Mouse (Mus musculus) liver, embryonic 14.5 days (tissue): Measurements from ENCODE around the gene Theg. TPM values are rescaled to one million over a fixed set of nuclear protein-coding genes. Genes with fewer than 3 reads are reported as not detected.
A peak's percentile ranks its signal among the peaks of the same experiment; 100 is the strongest.

Experiments
- ATAC-seq: fragments of 200-750 bp; cut with Nextera tagmentation; 2 replicates; pipeline ENCODE4 v1.8.0; 2017; ENCODE audit warnings: moderate number of reproducible peaks, mild to moderate bottlenecking, moderate library complexity; ENCODE audit not compliant: insufficient read depth
- DNase-seq, 3 experiments: peaks; one replicate each; pipeline ENCODE4 v3.0.0-alpha.2; 2012 to 2013; ENCODE audit warnings: low read depth in 3 of 3, low spot score in 3 of 3
- H3K27ac ChIP-seq: fragments of 300-500 bp; sonication (generic); 2 replicates; pipeline ENCODE4 v1.5.1; 2014; ENCODE audit warnings: moderate library complexity, mild to moderate bottlenecking, control low read depth, inconsistent platforms
- H3K27me3 ChIP-seq: fragments of 300-500 bp; sonication (generic); 2 replicates; pipeline ENCODE4 v1.6.1; 2014; ENCODE audit warnings: mild to moderate bottlenecking, low read length, moderate library complexity; ENCODE audit not compliant: control insufficient read depth, insufficient read depth
- H3K36me3 ChIP-seq: fragments of 300-500 bp; sonication (generic); replicated peaks from 2 replicates; pipeline ENCODE4 v1.6.1; 2014; ENCODE audit warnings: low read depth; ENCODE audit not compliant: control insufficient read depth, insufficient read depth
- H3K4me1 ChIP-seq, 2 experiments: fragments of 200-500 bp in 1 of 2; fragments of 300-500 bp in 1 of 2; sonication (generic) in 1 of 2; replicated peaks; 2 replicates each; pipeline ENCODE4 v1.6.1; 2012 to 2014; ENCODE audit warnings: antibody characterized with exemption in 1 of 2, inconsistent platforms in 1 of 2, low read length in 1 of 2; ENCODE audit not compliant: control insufficient read depth in 2 of 2, insufficient read depth in 2 of 2
- H3K4me2 ChIP-seq: fragments of 300-500 bp; sonication (generic); 2 replicates; pipeline ENCODE4 v1.6.1; 2014; ENCODE audit warnings: low read depth, mild to moderate bottlenecking, control low read depth, moderate library complexity
- H3K4me3 ChIP-seq, 2 experiments: fragments of 200-500 bp in 1 of 2; fragments of 300-500 bp in 1 of 2; sonication (generic) in 1 of 2; 2 replicates each; pipeline ENCODE4 v1.5.1; 2012 to 2014; ENCODE audit warnings: low read depth in 2 of 2, low read length in 2 of 2, mild to moderate bottlenecking in 2 of 2, control low read depth in 1 of 2, inconsistent platforms in 1 of 2, moderate library complexity in 1 of 2; ENCODE audit not compliant: insufficient read depth in 1 of 2
- H3K9ac ChIP-seq: fragments of 300-500 bp; sonication (generic); replicated peaks from 2 replicates; pipeline ENCODE4 v1.6.1; 2014; ENCODE audit warnings: mild to moderate bottlenecking, control low read depth, moderate library complexity
- H3K9me3 ChIP-seq: fragments of 300-500 bp; sonication (generic); 2 replicates; pipeline ENCODE4 v1.6.1; 2016; ENCODE audit warnings: low read length, mixed read lengths; ENCODE audit not compliant: control insufficient read depth
- CTCF ChIP-seq: IDR thresholded peaks from 2 replicates; pipeline ENCODE4 v1.5.1; 2016; ENCODE audit warnings: antibody characterized with exemption, low read depth, control low read depth
- EP300 ChIP-seq: IDR thresholded peaks from 2 replicates; pipeline ENCODE4 v1.6.1; 2016; ENCODE audit warnings: antibody characterized with exemption, low read depth
- WGBS: fragments of 180-500 bp; shearing (Covaris S2); extraction: QIAGEN DNeasy Blood & Tissue Kit; methylation state at CpG from one replicate; pipeline ENCODE4 v1.1.7; 2014; ENCODE audit not compliant: insufficient replicate concordance; 5-methylcytosine and 5-hydroxymethylcytosine counted together
- polyA plus RNA-seq, 2 experiments: library from polyadenylated mRNA; depleted of rRNA in 1 of 2; stranded (reverse) in 1 of 2; unstranded in 1 of 2; fragments of >200 nt; fragmentation: Nextera tagmentation in 1 of 2; extraction: Ambion mirVana in 1 of 2; gene quantifications; 2 replicates each; pipeline versions ENCODE4 v1.2.1 to v1.2.3; 2012 to 2014

Gene Theg
- polyA plus RNA-seq, 2 experiments: not detected

DNA sequence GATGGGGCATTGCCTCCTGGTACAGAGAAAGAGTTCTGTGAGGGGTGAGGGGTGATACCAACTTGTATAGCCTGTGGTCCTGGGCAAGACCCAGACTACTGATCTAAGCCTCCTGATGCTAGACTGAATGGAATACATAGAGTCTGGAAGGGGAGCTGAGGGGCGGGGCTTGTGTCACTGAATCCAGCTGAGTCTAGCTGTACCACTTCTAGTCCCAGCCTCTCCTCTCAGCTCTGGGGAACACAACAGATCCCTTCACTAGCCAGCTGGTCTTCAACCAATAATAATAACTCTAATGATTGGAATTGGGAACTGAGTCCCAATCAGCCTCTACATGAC lies 27.1 kb upstream of the Theg start:
- ATAC-seq: 0 out of 2 replicates have a peak, but pooled peaks have one; percentile 5
- Histone ChIP-seq H3K27me3 (peaks cover 23% of the 10 kb centered on the region), H3K4me3 (no peak overlapping the region), H3K9me3 (no peaks in the 10 kb centered on the region), H3K36me3 (no peaks in the 10 kb centered on the region), H3K4me1 (no peaks in the 10 kb centered on the region), H3K4me2 (no peak overlapping the region), H3K9ac (no peak overlapping the region), H3K27ac (no peak overlapping the region)
- no peak for TF ChIP-seq CTCF
- no peak for TF ChIP-seq EP300
- DNase-seq: no peak
- 33% methylated on average over 1 of the region's 1 CpGs for WGBS

DNA sequence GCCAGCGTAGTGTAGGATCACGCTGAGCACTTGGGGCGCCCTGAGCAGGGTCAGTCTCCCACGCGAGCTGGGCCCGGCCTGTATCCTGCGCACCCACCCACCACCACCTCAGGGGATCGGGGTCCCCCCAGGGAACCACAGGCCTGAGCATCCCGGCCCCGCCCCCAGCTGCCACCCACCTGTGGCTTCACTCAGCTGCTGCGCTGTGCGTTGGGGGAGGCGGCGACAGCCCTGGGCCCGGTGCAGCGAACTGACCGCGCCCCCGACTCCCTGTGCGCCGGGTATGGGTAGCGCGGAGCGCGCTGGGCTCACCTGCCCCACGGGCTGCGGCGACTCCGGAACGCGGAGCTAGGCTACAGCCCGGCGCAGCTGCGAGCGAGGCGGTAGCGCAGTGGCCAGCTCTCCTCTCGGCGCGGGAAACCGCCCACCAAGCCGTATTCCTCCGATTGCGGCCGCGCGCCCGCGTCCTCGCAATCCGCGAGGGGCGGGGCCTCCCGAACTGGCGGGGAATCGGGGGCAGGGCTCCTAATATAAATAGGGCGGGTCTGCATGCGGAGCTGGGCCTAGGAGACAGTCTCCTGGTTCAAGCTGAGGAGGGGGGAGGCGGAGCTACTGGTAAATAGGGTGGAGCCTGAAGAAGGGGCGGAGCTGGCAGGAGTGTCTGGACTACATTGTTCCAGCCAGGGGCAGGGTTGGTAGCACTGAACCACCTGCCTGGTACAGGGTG lies 26.6 kb upstream of the Theg start, which contains the start of gene C2cd4c:
Gene C2cd4c (minus strand): TSS at position 448 of the 727 bp plus-strand sequence.
- no peak for TF ChIP-seq EP300
- TF ChIP-seq CTCF: no peak
- no peaks in the 10 kb centered on the region for H3K9me3 ChIP-seq
- peaks cover 23% of the 10 kb centered on the region for H3K27me3 ChIP-seq
- H3K4me1 ChIP-seq: no peaks in the 10 kb centered on the region
- H3K4me2 ChIP-seq: peak within 1 kb of the TSS; percentile 53
- no peak within 1 kb of the TSS for H3K27ac ChIP-seq
- DNase-seq (peak; percentile 18 to 26 (median 20)), ATAC-seq (peak; percentile 71)
- peak within 1 kb of the TSS; percentile 22 to 35; a peak in 3 of 4 replicates for H3K4me3 ChIP-seq
- 2% methylated on average over 60 of the region's 60 CpGs for WGBS
- H3K36me3 ChIP-seq: no peaks in the 10 kb centered on the region
- H3K9ac ChIP-seq: no peak within 1 kb of the TSS

DNA sequence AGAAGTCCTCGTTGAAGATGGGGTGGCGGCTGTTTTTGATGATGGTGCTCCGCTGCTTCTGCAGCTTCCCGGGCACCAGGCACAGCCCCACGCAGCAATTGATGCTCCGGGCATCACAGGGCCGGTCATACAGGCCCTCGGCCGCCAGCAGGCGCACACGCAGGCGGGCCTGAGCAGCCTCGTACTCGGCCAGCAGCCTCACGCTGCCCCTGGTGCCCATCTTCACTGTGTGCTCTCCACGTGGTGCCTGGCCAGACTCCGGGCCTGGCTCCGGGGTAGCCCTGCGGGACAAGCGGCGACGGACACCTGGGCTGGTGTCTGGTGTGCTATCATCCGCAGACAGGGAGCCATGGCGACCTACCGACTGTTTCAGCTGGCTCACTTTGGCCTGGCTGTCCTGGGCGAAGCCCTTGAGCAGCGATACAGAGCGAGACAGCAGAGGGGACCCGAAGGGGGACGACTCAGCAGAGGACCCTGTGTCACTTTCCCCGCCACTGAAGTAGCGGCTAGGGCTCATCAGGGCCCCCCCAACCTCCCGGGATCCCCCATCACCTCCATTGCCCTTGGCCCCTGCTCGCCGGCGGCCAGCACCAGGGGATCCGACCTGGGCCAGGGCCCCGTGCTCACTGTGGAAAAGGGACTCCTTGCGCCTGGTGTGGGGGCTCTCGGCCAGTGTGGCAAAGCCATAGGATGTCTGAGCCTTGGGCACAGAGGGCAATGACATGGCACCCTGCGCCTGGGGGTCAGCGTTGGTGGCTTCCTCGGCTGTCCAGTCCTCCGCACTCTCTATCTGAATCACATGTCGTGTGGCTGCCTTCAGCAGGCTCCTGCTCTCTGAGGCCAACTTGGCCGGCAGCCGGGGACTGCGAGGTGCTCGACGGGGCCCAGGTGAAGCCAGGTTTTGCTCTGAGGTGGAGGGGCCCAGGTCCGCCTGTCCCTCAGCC lies 25.3 kb upstream of the Theg start:
- Histone ChIP-seq H3K4me3 (no peak overlapping the region), H3K36me3 (no peaks in the 10 kb centered on the region), H3K9me3 (no peaks in the 10 kb centered on the region), H3K27me3 (peaks cover 23% of the 10 kb centered on the region), H3K27ac (no peak overlapping the region), H3K4me2 (no peak overlapping the region), H3K9ac (no peak overlapping the region), H3K4me1 (no peaks in the 10 kb centered on the region)
- no peak for ATAC-seq
- TF ChIP-seq CTCF (peak; percentile 40), EP300 (no peak)
- DNase-seq: no peak
- WGBS: 14% methylated on average over 51 of the region's 51 CpGs

DNA sequence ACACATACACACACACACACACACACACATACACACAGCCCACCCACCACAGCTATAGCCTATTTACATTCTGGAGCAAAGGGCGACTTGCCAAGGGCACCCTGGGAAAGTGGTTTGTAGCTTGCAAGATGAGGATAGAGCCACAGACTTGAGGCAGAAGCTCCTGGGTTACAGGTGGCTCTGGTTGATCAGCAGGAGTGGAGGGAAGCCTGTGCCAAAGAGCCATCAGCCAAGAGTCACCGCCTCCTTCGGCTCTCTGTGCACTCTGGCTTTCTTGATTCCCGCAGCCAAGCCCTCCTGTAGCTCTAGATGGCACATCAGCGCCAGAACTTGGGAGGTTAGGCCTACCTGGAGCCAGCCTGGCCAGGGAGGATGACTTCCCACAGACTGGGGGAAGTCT lies 24.2 kb upstream of the Theg start:
- 39% methylated on average over 5 of the region's 5 CpGs for WGBS
- Histone ChIP-seq H3K9ac (no peak overlapping the region), H3K36me3 (no peaks in the 10 kb centered on the region), H3K4me2 (no peak overlapping the region), H3K27ac (no peak overlapping the region), H3K4me3 (no peak overlapping the region), H3K4me1 (no peaks in the 10 kb centered on the region), H3K9me3 (no peaks in the 10 kb centered on the region), H3K27me3 (peaks cover 23% of the 10 kb centered on the region)
- ATAC-seq (no peak), DNase-seq (no peak)
- TF ChIP-seq CTCF (no peak), EP300 (no peak)

DNA sequence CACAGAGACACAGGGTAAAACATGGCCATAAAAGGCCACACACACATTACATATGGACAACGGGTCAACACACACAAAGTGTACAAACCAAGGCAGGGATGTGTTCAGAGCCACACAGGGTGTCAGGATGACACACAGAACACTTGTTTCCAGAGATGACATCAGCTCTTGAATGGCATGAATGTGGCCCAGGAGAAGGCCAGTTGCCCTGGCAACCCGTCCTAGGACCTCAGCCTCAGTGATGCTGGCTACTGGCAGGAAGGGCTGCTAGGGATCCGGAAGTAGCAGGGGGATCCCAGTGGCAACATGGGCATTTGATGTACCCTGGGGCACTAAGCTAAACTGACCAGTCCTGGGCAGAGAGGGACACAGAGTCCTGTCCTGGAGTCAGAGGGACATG lies 22.1 kb upstream of the Theg start:
- Histone ChIP-seq H3K9me3 (no peaks in the 10 kb centered on the region), H3K9ac (no peak overlapping the region), H3K4me3 (no peak overlapping the region), H3K36me3 (no peaks in the 10 kb centered on the region), H3K4me1 (no peaks in the 10 kb centered on the region), H3K4me2 (no peak overlapping the region), H3K27ac (no peak overlapping the region), H3K27me3 (peaks cover 23% of the 10 kb centered on the region)
- WGBS: 57% methylated on average over 3 of the region's 3 CpGs
- DNase-seq (no peak), ATAC-seq (no peak)
- TF ChIP-seq EP300 (no peak), CTCF (no peak)
